Mouse (Mus musculus) ES-E14 (cell line): Measurements from ENCODE around the gene Ttc12. TPM values are rescaled to one million over a fixed set of nuclear protein-coding genes. Genes with fewer than 3 reads are reported as not detected.

ENCODE experiments used
- DNase-seq: peaks from one replicate; pipeline ENCODE4 v3.0.0-alpha.2; 2013; ENCODE audit warnings: low read depth, low spot score
- H3K27ac ChIP-seq: 2 replicates; pipeline ENCODE4 v1.5.1; 2012; ENCODE audit warnings: low read depth, mild to moderate bottlenecking, low read length, moderate library complexity, mixed read lengths; ENCODE audit not compliant: poor library complexity, insufficient read depth, severe bottlenecking
- H3K36me3 ChIP-seq: 2 replicates; pipeline ENCODE4 v1.6.1; 2012; ENCODE audit warnings: mild to moderate bottlenecking, low read length, moderate library complexity, mixed read lengths; ENCODE audit not compliant: control insufficient read depth, poor library complexity, insufficient read depth, severe bottlenecking
- H3K4me1 ChIP-seq, 2 experiments: fragments of 150-350 bp in 1 of 2; sonication (generic) in 1 of 2; 2 replicates each; pipeline ENCODE4 v1.6.1; 2012; ENCODE audit warnings: low read length in 2 of 2, mild to moderate bottlenecking in 1 of 2, mixed read lengths in 1 of 2; ENCODE audit not compliant: control insufficient read depth in 2 of 2, insufficient read depth in 2 of 2, poor library complexity in 1 of 2
- H3K4me3 ChIP-seq, 2 experiments: fragments of 150-350 bp in 1 of 2; sonication (generic) in 1 of 2; 2 replicates each; pipeline ENCODE4 v1.5.1; 2012; ENCODE audit warnings: low read length in 2 of 2, low read depth in 1 of 2, mild to moderate bottlenecking in 1 of 2, mixed read lengths in 1 of 2; ENCODE audit not compliant: insufficient read depth in 1 of 2, poor library complexity in 1 of 2, severe bottlenecking in 1 of 2
- H3K9ac ChIP-seq: 2 replicates; pipeline ENCODE4 v1.6.1; 2012; ENCODE audit warnings: low read depth, mild to moderate bottlenecking, low read length, mixed read lengths; ENCODE audit not compliant: poor library complexity, insufficient read depth, severe bottlenecking
- H3K9me3 ChIP-seq: fragments of 150-350 bp; sonication (generic); 2 replicates; pipeline ENCODE4 v1.6.1; 2012; ENCODE audit warnings: low read depth, mild to moderate bottlenecking, low read length; ENCODE audit not compliant: control insufficient read depth, insufficient read depth
- CHD2 ChIP-seq: IDR thresholded peaks from 2 replicates; pipeline ENCODE4 v1.6.1; 2014; ENCODE audit warnings: mild to moderate bottlenecking, low read depth, low read length, inconsistent platforms
- HCFC1 ChIP-seq: IDR thresholded peaks from 2 replicates; pipeline ENCODE4 v1.6.1; 2012; ENCODE audit warnings: low read length, inconsistent platforms, borderline replicate concordance; ENCODE audit not compliant: insufficient read depth
- MAFK ChIP-seq: IDR thresholded peaks from 2 replicates; pipeline ENCODE4 v1.6.1; 2014; ENCODE audit warnings: mild to moderate bottlenecking, low read depth, low read length, inconsistent platforms; ENCODE audit not compliant: insufficient read depth
- ZC3H11A ChIP-seq: IDR thresholded peaks from 2 replicates; pipeline ENCODE4 v1.6.1; 2012; ENCODE audit warnings: low read depth, mild to moderate bottlenecking, inconsistent platforms, low read length, borderline replicate concordance
- ZNF384 ChIP-seq: IDR thresholded peaks from 2 replicates; pipeline ENCODE4 v1.6.1; 2012; ENCODE audit warnings: low read depth, low read length, inconsistent platforms
- in situ Hi-C, 2 experiments: fragments of 600-800 bp; cut with MboI; formaldehyde crosslinking; loops; one replicate each; pipeline ENCODE4 v1.15.1; 2025; ENCODE audit warnings: low sequenced_read_pairs in 2 of 2, inconsistent platforms in 1 of 2; ENCODE audit not compliant: unreplicated experiment in 2 of 2
- total RNA-seq: library from RNA; depleted of rRNA; stranded (reverse); fragments of 300-350 nt; gene quantifications from 2 replicates; pipeline ENCODE4 v1.2.3, GENCODE M21; 2012; rRNA removed

Ttc12 gene
- total RNA-seq, 1 experiment = 2.1 TPM

DNA sequence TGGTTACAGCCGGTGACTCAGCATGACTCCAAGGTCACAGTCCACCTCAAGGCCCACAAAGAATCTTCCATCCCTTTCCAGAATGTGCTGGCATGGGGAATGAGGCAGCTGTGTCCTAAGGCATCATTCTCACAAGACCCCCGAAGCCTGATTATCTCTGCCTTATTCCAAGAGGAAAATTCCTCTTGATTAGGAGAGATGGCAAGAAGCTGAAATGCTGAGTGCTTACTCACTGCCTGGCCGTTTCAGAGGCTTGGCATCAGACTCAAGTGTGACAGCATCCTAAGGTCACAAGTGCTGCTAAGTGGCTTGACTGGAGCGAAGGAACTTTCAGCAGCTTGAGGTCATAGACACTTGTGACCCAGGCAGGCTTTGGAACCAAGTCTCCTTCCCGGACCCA, 75.4 kb downstream of the Ttc12 start:
- Histone ChIP-seq H3K36me3 (no peaks in the 10 kb centered on the region), H3K27ac (no peak overlapping the region), H3K9me3 (no peaks in the 10 kb centered on the region), H3K9ac (no peak overlapping the region), H3K4me3 (no peak overlapping the region), H3K4me1 (no peaks in the 10 kb centered on the region)
- in situ Hi-C loops = no loop called here
- no peak for TF ChIP-seq ZNF384
- TF ChIP-seq HCFC1 = no peak
- TF ChIP-seq ZC3H11A = no peak
- no peak for TF ChIP-seq CHD2
- TF ChIP-seq MAFK = no peak
- DNase-seq = no peak

DNA sequence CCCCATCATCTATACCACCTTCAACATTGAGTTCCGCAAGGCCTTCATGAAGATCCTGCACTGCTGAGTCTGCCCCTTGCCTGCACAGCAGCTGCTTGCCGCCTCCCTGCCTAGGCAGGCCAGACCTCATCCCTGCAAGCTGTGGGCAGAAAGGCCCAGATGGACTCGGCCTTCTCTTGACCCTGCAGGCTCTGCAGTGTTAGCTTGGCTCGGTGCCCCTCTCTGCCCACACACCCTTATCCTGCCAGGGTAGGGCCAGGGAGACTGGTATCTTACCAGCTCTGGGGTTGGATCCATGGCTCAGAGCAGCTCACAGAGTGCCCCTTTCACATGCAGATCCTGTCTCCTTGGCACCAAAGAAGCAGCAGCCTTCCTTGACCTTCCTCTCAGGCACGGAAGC, 79.0 kb downstream of the Ttc12 start:
- Histone ChIP-seq H3K36me3 (no peaks in the 10 kb centered on the region), H3K9me3 (no peaks in the 10 kb centered on the region)

DNA sequence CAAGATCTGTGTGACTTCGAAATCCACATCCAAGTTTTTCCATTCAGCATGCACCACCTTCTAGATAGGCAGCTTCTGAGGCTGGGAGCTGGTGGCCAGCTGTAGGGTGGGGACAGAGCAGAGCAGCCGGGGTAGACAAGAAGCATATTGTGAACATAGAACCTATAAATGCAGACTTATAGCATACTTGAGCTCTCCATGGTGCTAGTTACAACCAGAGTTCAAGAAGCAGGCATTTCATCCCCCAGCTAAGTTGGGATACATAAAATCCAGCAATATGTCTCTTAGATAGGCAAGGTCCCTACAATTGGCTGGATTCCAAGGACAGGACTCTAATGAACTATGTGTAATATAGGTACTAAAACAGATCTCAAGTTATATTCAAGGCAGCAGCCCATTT, 82.3 kb downstream of the Ttc12 start:
- in situ Hi-C loops = no loop called here

More for the DNA sequence above, 79.0 kb downstream of the Ttc12 start:
- no peaks in the 10 kb centered on the region for H3K4me1 ChIP-seq
- no peak for DNase-seq
- no peak overlapping the region for H3K4me3 ChIP-seq
- no peak overlapping the region for H3K9ac ChIP-seq
- TF ChIP-seq MAFK (no peak), ZC3H11A (no peak), CHD2 (no peak), ZNF384 (no peak), HCFC1 (no peak)
- in situ Hi-C loops = no loop called here
- no peak overlapping the region for H3K27ac ChIP-seq

DNA sequence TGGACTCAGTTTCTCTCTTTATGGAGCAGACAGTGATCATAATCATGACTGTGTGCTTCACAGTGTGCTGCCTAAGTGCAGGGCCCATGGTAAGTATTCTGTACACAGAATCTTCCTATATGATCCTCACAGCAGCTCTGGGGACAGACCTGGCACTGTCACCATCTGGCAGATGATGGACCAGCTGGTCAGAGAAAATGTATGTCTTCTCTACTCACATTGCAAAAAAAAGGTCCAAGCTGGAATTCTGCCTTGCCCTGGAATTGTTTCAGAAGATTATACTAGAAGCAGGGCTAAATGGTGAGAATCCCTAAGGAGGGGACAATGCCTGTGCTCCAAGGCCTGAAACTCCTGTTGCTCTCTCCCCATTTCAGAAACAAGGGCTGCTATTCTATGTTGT, 90.0 kb downstream of the Ttc12 start:
- DNase-seq = no peak
- TF ChIP-seq HCFC1 (no peak), ZC3H11A (no peak), MAFK (no peak), CHD2 (no peak), ZNF384 (no peak)
- Histone ChIP-seq H3K4me3 (no peak overlapping the region), H3K9me3 (no peaks in the 10 kb centered on the region), H3K4me1 (0 out of 4 replicates have a peak, but pooled peaks cover 0 to 2% of the 10 kb centered on the region in 2 experiments), H3K27ac (no peak overlapping the region), H3K9ac (no peak overlapping the region), H3K36me3 (no peaks in the 10 kb centered on the region)
- in situ Hi-C loops = no loop called here

More for the DNA sequence above, 82.3 kb downstream of the Ttc12 start:
- Histone ChIP-seq H3K27ac (no peak overlapping the region), H3K4me1 (no peaks in the 10 kb centered on the region), H3K36me3 (no peaks in the 10 kb centered on the region), H3K4me3 (no peak overlapping the region), H3K9me3 (no peaks in the 10 kb centered on the region), H3K9ac (no peak overlapping the region)
- TF ChIP-seq HCFC1 = no peak
- TF ChIP-seq ZC3H11A = no peak
- no peak for TF ChIP-seq MAFK
- no peak for TF ChIP-seq ZNF384
- TF ChIP-seq CHD2 = no peak
- DNase-seq = no peak

DNA sequence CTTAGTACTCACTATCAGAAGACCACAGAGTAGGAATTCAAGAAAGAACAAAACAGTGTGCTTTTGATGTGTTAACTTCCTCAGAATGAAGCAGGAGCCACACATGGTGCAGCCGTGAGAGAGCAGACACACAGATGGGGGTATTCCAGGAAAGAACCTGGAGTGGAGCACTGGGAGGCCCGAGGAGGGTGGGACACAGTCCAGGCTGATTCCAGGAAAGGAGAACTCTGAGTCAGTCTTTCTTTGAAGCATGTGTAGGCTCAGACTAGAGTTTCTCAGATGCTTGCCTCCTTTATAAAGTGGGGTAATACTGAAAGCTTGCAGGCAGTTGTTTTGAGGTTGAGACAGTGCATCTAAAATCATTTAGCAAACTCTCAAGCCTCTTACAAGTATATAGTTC, 93.8 kb downstream of the Ttc12 start:
- peaks cover 6 to 8% of the 10 kb centered on the region in 2 experiments; a peak in 2 of 4 replicates for H3K4me1 ChIP-seq
- no peaks in the 10 kb centered on the region for H3K9me3 ChIP-seq
- TF ChIP-seq HCFC1 (no peak), MAFK (no peak), ZNF384 (no peak), CHD2 (no peak), ZC3H11A (no peak)
- no peaks in the 10 kb centered on the region for H3K36me3 ChIP-seq
- DNase-seq = no peak
- in situ Hi-C loops = no loop called here
- H3K9ac ChIP-seq = no peak overlapping the region
- H3K27ac ChIP-seq = no peak overlapping the region
- H3K4me3 ChIP-seq = no peak overlapping the region

Other genes starting within 250 kb of the Ttc12 start
- not detected in 2 replicates for gene Gm4894, start 235.7 kb downstream of the Ttc12 start, total RNA-seq
- gene Drd2, start 145.6 kb downstream of the Ttc12 start, total RNA-seq = 0.11 TPM in 1 of 2 replicates, not detected in the other
- 0.16 and 0.94 TPM in 2 replicates for gene Ankk1, start 59.2 kb downstream of the Ttc12 start, total RNA-seq